Mouse (Mus musculus) Patski (cell line): Measurements from ENCODE around the gene Sertad3. TPM values are rescaled to one million over a fixed set of nuclear protein-coding genes. Genes with fewer than 3 reads are reported as not detected.
A peak's percentile ranks its signal among the peaks of the same experiment; 100 is the strongest.

Experiments used
- ATAC-seq: fragments of 100-300 bp; one replicate; pipeline ENCODE4 v1.8.0; 2021
- CTCF ChIA-PET: fragments of 350-600 bp; sonication (Branson Sonifier 250); formaldehyde crosslinking; loops from one replicate; lab custom pipeline; 2022; ENCODE audit warnings: inconsistent platforms; lab: Charles Lee
- POLR2A ChIA-PET: fragments of 350-600 bp; sonication (Branson Sonifier 250); formaldehyde crosslinking; loops from one replicate; lab custom pipeline; 2022; ENCODE audit warnings: antibody characterized with exemption, inconsistent platforms; lab: Charles Lee
- DNase-seq: peaks from one replicate; pipeline ENCODE4 v3.0.0-alpha.2; 2011; ENCODE audit warnings: low read depth, low spot score
- H3K27me3 ChIP-seq: fragments of 371-371 bp; one replicate; pipeline ENCODE4 v1.5.1; 2021
- CTCF ChIP-seq: fragments of 100-300 bp; IDR thresholded peaks from one replicate; pipeline ENCODE4 v1.5.1; 2021
- in situ Hi-C: fragments of 300-500 bp; cut with MboI; formaldehyde crosslinking; loops from 3 replicates; pipeline ENCODE4 v1.11.1; 2018; ENCODE audit warnings: low pct_unique_long_range_greater_than_20kb, mixed read lengths
- polyA plus RNA-seq: library from polyadenylated mRNA; unstranded; gene quantifications from one replicate; pipeline ENCODE4 v1.2.3, GENCODE M21; 2021

Sertad3 gene
- polyA plus RNA-seq, 1 experiment from 2014 or later = 9.1 TPM

DNA sequence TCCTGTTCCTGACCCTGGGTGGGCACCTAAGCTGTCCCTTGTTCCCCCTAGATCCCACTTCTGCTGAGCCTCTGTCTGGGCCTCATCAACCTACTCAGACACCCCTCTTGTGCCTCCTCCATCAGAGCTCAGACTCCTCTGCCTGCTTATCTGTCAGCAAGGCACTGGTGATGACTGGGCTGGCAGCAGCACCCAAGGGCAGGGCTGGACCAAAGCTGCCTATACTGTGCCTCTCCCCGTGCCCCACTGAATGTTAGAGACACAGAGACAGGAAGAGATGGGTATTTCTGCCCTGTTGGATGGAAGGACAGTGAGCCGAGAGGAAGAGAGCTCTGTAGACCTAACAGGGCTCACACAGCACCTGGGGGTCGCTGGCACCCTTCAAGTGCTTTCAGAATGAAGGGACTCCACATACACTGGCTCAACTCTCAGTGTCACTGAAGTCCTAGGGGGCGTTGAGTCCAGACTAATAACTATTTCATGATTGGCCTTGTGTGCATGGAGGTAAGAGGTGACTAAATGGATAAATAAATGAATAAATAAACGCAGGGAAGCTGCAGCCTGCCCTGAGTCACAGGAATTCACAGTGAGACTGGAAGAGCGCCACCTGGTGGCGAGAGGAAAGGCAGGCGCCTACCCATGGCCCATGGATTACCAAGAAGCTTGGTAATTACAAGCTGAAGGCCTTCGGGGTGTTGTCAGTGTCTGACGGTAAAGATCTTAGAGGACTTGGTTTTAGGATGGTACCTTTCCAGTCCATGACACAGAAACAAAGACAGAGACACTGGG, 52.7 kb downstream of the Sertad3 start:
- CTCF ChIA-PET = interaction anchor here (0.6 to 3.7 kb wide), 14 partner anchors 9 to 193 kb away, joined by 3 to 24 read pairs (median 4); no protein-coding TSS in a partner anchor
- no peak for TF ChIP-seq CTCF
- no peaks in the 10 kb centered on the region for H3K27me3 ChIP-seq
- DNase-seq (no peak), ATAC-seq (peak; percentile 54)
- in situ Hi-C loops = loop anchor here (5.0 kb wide), 1 partner anchor 89 kb away; no protein-coding TSS in a partner anchor
- POLR2A ChIA-PET = interaction anchor here (0.7 to 1.6 kb wide), 5 partner anchors 8 to 34 kb away, joined by 3 to 5 read pairs (median 4); no protein-coding TSS in a partner anchor

Other genes with a start within 250 kb of the Sertad3 start
- gene Itpkc, start 245.1 kb upstream of the Sertad3 start, polyA plus RNA-seq = 6.5 TPM
- 39.6 TPM for gene Coq8b, start 240.7 kb upstream of the Sertad3 start, polyA plus RNA-seq
- 9.6 TPM for gene Numbl, start 215.3 kb upstream of the Sertad3 start, polyA plus RNA-seq
- 10.3 TPM for gene Ltbp4, start 136.1 kb upstream of the Sertad3 start, polyA plus RNA-seq
- 24.7 TPM for gene Shkbp1, start 117.7 kb upstream of the Sertad3 start, polyA plus RNA-seq
- gene Gm20479, start 116.3 kb upstream of the Sertad3 start, polyA plus RNA-seq = 0.64 TPM
- 0.13 TPM for gene Sptbn4, start 26.1 kb upstream of the Sertad3 start, polyA plus RNA-seq
- gene Blvrb, start 25.8 kb upstream of the Sertad3 start, polyA plus RNA-seq = 20.3 TPM
- gene Sertad1, start 13.1 kb downstream of the Sertad3 start, polyA plus RNA-seq = 27.6 TPM
- gene Prx, start 25.6 kb downstream of the Sertad3 start, polyA plus RNA-seq = 4.4 TPM
- gene Hipk4, start 49.5 kb downstream of the Sertad3 start, polyA plus RNA-seq = 0.95 TPM
- gene Pld3, start 79.5 kb downstream of the Sertad3 start, polyA plus RNA-seq = 148 TPM
- gene 2310022A10Rik, start 79.5 kb downstream of the Sertad3 start, polyA plus RNA-seq = 13.6 TPM
- 71.9 TPM for gene Akt2, start 117.8 kb downstream of the Sertad3 start, polyA plus RNA-seq
- 0.12 TPM for gene Ttc9b, start 180.1 kb downstream of the Sertad3 start, polyA plus RNA-seq
- gene Map3k10, start 200.8 kb downstream of the Sertad3 start, polyA plus RNA-seq = 34.0 TPM
- gene Zfp607b, start 215.6 kb downstream of the Sertad3 start, polyA plus RNA-seq = 1.1 TPM